Mouse (Mus musculus): Measurements from ENCODE around the gene Usp15. TPM values are rescaled to one million over a fixed set of nuclear protein-coding genes. Genes with fewer than 3 reads are reported as not detected.

Gene Usp15
- total and polyA plus RNA-seq, 3 experiments: 14.5 to 103 (median 86.4) TPM

GRCm38 (mm10) chr10:123160508-123160907 lies 36.3 kb downstream of the Usp15 start:
- Histone ChIP-seq H3K9ac (ENCODE audit: low read depth, low read length) (no peak overlapping the region), H3K27ac (no peak overlapping the region), H3K4me3 (no peak overlapping the region), H3K4me1 (ENCODE audit: control insufficient read depth, insufficient read depth, low read length) (peaks cover 1% of the 10 kb centered on the region; the same call in 1 of the 2 replicates), H3K27me3 (ENCODE audit: control insufficient read depth, insufficient read depth, low read length) (no peaks in the 10 kb centered on the region), H3K36me3 (ENCODE audit: control insufficient read depth, insufficient read depth, low read length) (peaks cover 5% of the 10 kb centered on the region), H3K79me2 (replicated peaks; ENCODE audit: control insufficient read depth, insufficient read depth, low read length) (no peaks in the 10 kb centered on the region; the same call in 1 of the 2 replicates)
- DNase-seq: peak in 1 of 2 experiments; percentile 18
- intact Hi-C loops (cut with DNase I): no loop called here
- TF ChIP-seq EP300 (IDR thresholded peaks at IDR 0.05; ENCODE audit: insufficient read depth, low read depth, low read length) (no peak), POLR2A (IDR thresholded peaks at IDR 0.05; ENCODE audit: insufficient read depth, low read depth, low read length) (no peak), CTCF (IDR thresholded peaks at IDR 0.05) (no peak)
- WGBS: 69% methylated on average over 6 of the region's 6 CpGs

GRCm38 (mm10) chr10:123159316-123159715 lies 37.5 kb downstream of the Usp15 start:
- 75% methylated on average over 7 of the region's 7 CpGs for WGBS
- intact Hi-C loops (cut with DNase I): no loop called here
- H3K27ac ChIP-seq: no peak overlapping the region
- H3K4me3 ChIP-seq: no peak overlapping the region
- H3K4me1 ChIP-seq (ENCODE audit: control insufficient read depth, insufficient read depth, low read length): peaks cover 1% of the 10 kb centered on the region; the same call in 1 of the 2 replicates
- no peaks in the 10 kb centered on the region; the same call in 1 of the 2 replicates for H3K79me2 ChIP-seq (replicated peaks; ENCODE audit: control insufficient read depth, insufficient read depth, low read length)
- TF ChIP-seq EP300 (IDR thresholded peaks at IDR 0.05; ENCODE audit: insufficient read depth, low read depth, low read length): no peak
- TF ChIP-seq CTCF (IDR thresholded peaks at IDR 0.05): no peak
- no peak for TF ChIP-seq POLR2A (IDR thresholded peaks at IDR 0.05; ENCODE audit: insufficient read depth, low read depth, low read length)
- DNase-seq: no peak
- H3K27me3 ChIP-seq (ENCODE audit: control insufficient read depth, insufficient read depth, low read length): no peaks in the 10 kb centered on the region
- H3K36me3 ChIP-seq (ENCODE audit: control insufficient read depth, insufficient read depth, low read length): peaks cover 5% of the 10 kb centered on the region
- no peak overlapping the region for H3K9ac ChIP-seq (ENCODE audit: low read depth, low read length)

- no peaks in the 10 kb centered on the region for H3K27me3 ChIP-seq (ENCODE audit: control insufficient read depth, insufficient read depth, low read length)
- H3K9ac ChIP-seq (ENCODE audit: low read depth, low read length): no peak overlapping the region
- H3K79me2 ChIP-seq (replicated peaks; ENCODE audit: control insufficient read depth, insufficient read depth, low read length): no peaks in the 10 kb centered on the region; the same call in 1 of the 2 replicates
- no peak for TF ChIP-seq POLR2A (IDR thresholded peaks at IDR 0.05; ENCODE audit: insufficient read depth, low read depth, low read length)
- TF ChIP-seq CTCF (IDR thresholded peaks at IDR 0.05): no peak
- TF ChIP-seq EP300 (IDR thresholded peaks at IDR 0.05; ENCODE audit: insufficient read depth, low read depth, low read length): no peak
- intact Hi-C loops (cut with DNase I): no loop called here
- H3K36me3 ChIP-seq (ENCODE audit: control insufficient read depth, insufficient read depth, low read length): peaks cover 5% of the 10 kb centered on the region
- no peak for DNase-seq
- WGBS: 71% methylated on average over 2 of the region's 2 CpGs
- no peak overlapping the region for H3K4me3 ChIP-seq
- no peak overlapping the region for H3K27ac ChIP-seq
- H3K4me1 ChIP-seq (ENCODE audit: control insufficient read depth, insufficient read depth, low read length): peaks cover 1% of the 10 kb centered on the region; the same call in 1 of the 2 replicates
Observed at GRCm38 (mm10) chr10:123156392-123156791, 40.4 kb downstream of the Usp15 start.

- 84% methylated on average over 6 of the region's 6 CpGs for WGBS
- TF ChIP-seq CTCF (IDR thresholded peaks at IDR 0.05) (no peak), EP300 (IDR thresholded peaks at IDR 0.05; ENCODE audit: insufficient read depth, low read depth, low read length) (no peak), POLR2A (IDR thresholded peaks at IDR 0.05; ENCODE audit: insufficient read depth, low read depth, low read length) (no peak)
- H3K9ac ChIP-seq (ENCODE audit: low read depth, low read length): no peak overlapping the region
- no peaks in the 10 kb centered on the region for H3K27me3 ChIP-seq (ENCODE audit: control insufficient read depth, insufficient read depth, low read length)
- H3K36me3 ChIP-seq (ENCODE audit: control insufficient read depth, insufficient read depth, low read length): peaks cover 5% of the 10 kb centered on the region
- peaks cover 1% of the 10 kb centered on the region; the same call in 1 of the 2 replicates for H3K4me1 ChIP-seq (ENCODE audit: control insufficient read depth, insufficient read depth, low read length)
- DNase-seq: no peak
- no peak overlapping the region for H3K4me3 ChIP-seq
- no peaks in the 10 kb centered on the region; the same call in 1 of the 2 replicates for H3K79me2 ChIP-seq (replicated peaks; ENCODE audit: control insufficient read depth, insufficient read depth, low read length)
- intact Hi-C loops (cut with DNase I): no loop called here
- no peak overlapping the region for H3K27ac ChIP-seq
Observed at GRCm38 (mm10) chr10:123155764-123156163, 41.0 kb downstream of the Usp15 start.

- Histone ChIP-seq H3K27ac (no peak overlapping the region), H3K27me3 (ENCODE audit: control insufficient read depth, insufficient read depth, low read length) (no peaks in the 10 kb centered on the region), H3K4me3 (no peak overlapping the region), H3K4me1 (ENCODE audit: control insufficient read depth, insufficient read depth, low read length) (peaks cover 4% of the 10 kb centered on the region), H3K36me3 (ENCODE audit: control insufficient read depth, insufficient read depth, low read length) (peaks cover 3% of the 10 kb centered on the region), H3K9ac (ENCODE audit: low read depth, low read length) (no peak overlapping the region), H3K79me2 (replicated peaks; ENCODE audit: control insufficient read depth, insufficient read depth, low read length) (no peaks in the 10 kb centered on the region; the same call in 1 of the 2 replicates)
- no peak for DNase-seq
- no peak for TF ChIP-seq EP300 (IDR thresholded peaks at IDR 0.05; ENCODE audit: insufficient read depth, low read depth, low read length)
- TF ChIP-seq POLR2A (IDR thresholded peaks at IDR 0.05; ENCODE audit: insufficient read depth, low read depth, low read length): no peak
- no peak for TF ChIP-seq CTCF (IDR thresholded peaks at IDR 0.05)
- 48% methylated on average over 2 of the region's 2 CpGs for WGBS
- intact Hi-C loops (cut with DNase I): no loop called here
Observed at GRCm38 (mm10) chr10:123153321-123153720, 43.5 kb downstream of the Usp15 start.

- DNase-seq: no peak
- H3K79me2 ChIP-seq (replicated peaks; ENCODE audit: control insufficient read depth, insufficient read depth, low read length): no peaks in the 10 kb centered on the region
- H3K4me3 ChIP-seq: no peak overlapping the region
- no peaks in the 10 kb centered on the region for H3K27me3 ChIP-seq (ENCODE audit: control insufficient read depth, insufficient read depth, low read length)
- 58% methylated on average over 4 of the region's 4 CpGs for WGBS
- no peak for TF ChIP-seq POLR2A (IDR thresholded peaks at IDR 0.05; ENCODE audit: insufficient read depth, low read depth, low read length)
- no peak for TF ChIP-seq EP300 (IDR thresholded peaks at IDR 0.05; ENCODE audit: insufficient read depth, low read depth, low read length)
- TF ChIP-seq CTCF (IDR thresholded peaks at IDR 0.05): no peak
- H3K4me1 ChIP-seq (ENCODE audit: control insufficient read depth, insufficient read depth, low read length): peaks cover 8% of the 10 kb centered on the region
- H3K36me3 ChIP-seq (ENCODE audit: control insufficient read depth, insufficient read depth, low read length): peaks cover 9% of the 10 kb centered on the region
- peak overlapping the region; percentile 38; the same call in 1 of the 2 replicates for H3K27ac ChIP-seq
- intact Hi-C loops (cut with DNase I): no loop called here
- no peak overlapping the region for H3K9ac ChIP-seq (ENCODE audit: low read depth, low read length)
Observed at GRCm38 (mm10) chr10:123148025-123148814, 48.6 kb downstream of the Usp15 start.
